Mouse (Mus musculus): ENCODE results near the gene Cnn3. TPM values are rescaled to one million over a fixed set of nuclear protein-coding genes. Genes with fewer than 3 reads are reported as not detected.

Cnn3 gene
- polyA plus RNA-seq, 1 experiment from 2014 or later: 342 TPM

- Histone ChIP-seq H3K9ac (replicated peaks; ENCODE audit: low read depth) (no peak overlapping the region), H3K27ac (ENCODE audit: low read length) (no peak overlapping the region), H3K9me3 (ENCODE audit: low read length) (no peaks in the 10 kb centered on the region), H3K36me3 (ENCODE audit: insufficient read depth, low read length) (no peaks in the 10 kb centered on the region; the same call in 1 of the 2 replicates), H3K27me3 (replicated peaks; ENCODE audit: insufficient read depth, low read length) (no peaks in the 10 kb centered on the region), H3K4me1 (ENCODE audit: insufficient read depth, low read depth, low read length) (no peaks in the 10 kb centered on the region; the same call in 1 of the 2 replicates), H3K4me2 (replicated peaks; ENCODE audit: low read depth, low read length) (peak overlapping the region; percentile 40), H3K4me3 (ENCODE audit: low read depth, low read length) (peak overlapping the region; percentile 15; the same call in 1 of the 2 replicates)
- DNase-seq (ENCODE audit: low spot score): no peak
- TF ChIP-seq CTCF (IDR thresholded peaks at IDR 0.05) (no peak), EP300 (IDR thresholded peaks at IDR 0.05) (no peak)
- 40% methylated on average over 11 of the region's 11 CpGs for WGBS
- no peak for ATAC-seq
These were observed 21.8 kb downstream of the Cnn3 start for GRCm38 (mm10) chr3:121448029-121448468.

DNA sequence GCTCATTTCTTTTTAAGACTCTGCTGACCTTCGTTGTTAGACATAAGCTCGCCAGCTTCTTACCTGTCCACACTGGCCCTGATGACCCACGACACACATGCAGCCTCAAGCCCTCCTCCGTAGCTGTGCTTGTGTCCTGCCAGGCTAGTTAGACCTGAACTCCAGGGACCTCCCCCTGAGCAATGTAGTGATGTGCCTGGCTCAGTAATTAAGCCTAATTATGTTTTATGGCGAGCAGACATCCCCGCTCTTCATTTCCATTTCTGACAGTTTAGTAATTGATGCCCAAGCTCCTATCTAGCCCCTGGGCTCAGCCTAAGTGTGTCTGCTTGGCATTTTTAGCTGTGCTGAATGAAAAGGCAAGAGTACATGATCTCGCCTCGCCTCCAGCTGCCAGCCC is 22.3 kb downstream of the Cnn3 start:
- no peak for ATAC-seq
- no peak overlapping the region for H3K9ac ChIP-seq (replicated peaks; ENCODE audit: low read depth)
- no peak overlapping the region for H3K4me3 ChIP-seq (ENCODE audit: low read depth, low read length)
- H3K27ac ChIP-seq (ENCODE audit: low read length): 0 out of 2 replicates have a peak overlapping the region, but pooled peaks have one; percentile 26
- H3K27me3 ChIP-seq (replicated peaks; ENCODE audit: insufficient read depth, low read length): no peaks in the 10 kb centered on the region
- H3K9me3 ChIP-seq (ENCODE audit: low read length): no peaks in the 10 kb centered on the region
- H3K4me2 ChIP-seq (replicated peaks; ENCODE audit: low read depth, low read length): peak overlapping the region; percentile 40
- no peak for DNase-seq (ENCODE audit: low spot score)
- no peaks in the 10 kb centered on the region; the same call in 1 of the 2 replicates for H3K36me3 ChIP-seq (ENCODE audit: insufficient read depth, low read length)
- no peaks in the 10 kb centered on the region; the same call in 1 of the 2 replicates for H3K4me1 ChIP-seq (ENCODE audit: insufficient read depth, low read depth, low read length)
- TF ChIP-seq EP300 (IDR thresholded peaks at IDR 0.05) (no peak), CTCF (IDR thresholded peaks at IDR 0.05) (no peak)
- whole genome bisulfite sequencing: 83% methylated on average over 8 of the region's 8 CpGs

DNA sequence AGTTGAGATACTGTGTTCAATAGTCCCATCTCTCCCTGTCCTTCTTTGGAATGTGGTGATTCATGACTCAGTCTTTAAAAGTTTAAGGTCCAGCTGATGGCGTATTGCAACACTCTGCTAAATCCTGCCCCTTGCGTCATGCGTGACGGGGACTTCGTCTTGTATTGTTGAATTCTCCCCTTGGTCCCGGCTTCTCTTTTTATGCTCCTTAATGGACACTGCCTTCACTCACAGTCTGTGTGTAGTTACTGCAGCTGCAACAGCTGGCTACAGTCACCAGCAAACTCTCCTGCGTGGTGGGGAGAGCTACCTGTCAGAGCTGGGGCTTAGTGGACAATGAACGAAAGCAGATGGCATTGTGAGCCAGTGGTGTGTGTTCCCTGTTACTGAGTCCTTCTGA is 23.2 kb downstream of the Cnn3 start:
- peak; percentile 86 for ATAC-seq
- 66% methylated on average over 8 of the region's 8 CpGs for WGBS
- TF ChIP-seq EP300 (IDR thresholded peaks at IDR 0.05) (no peak; the same call in none of the 2 replicates), CTCF (IDR thresholded peaks at IDR 0.05) (no peak)
- no peaks in the 10 kb centered on the region for H3K9me3 ChIP-seq (ENCODE audit: low read length)
- no peak overlapping the region for H3K4me3 ChIP-seq (ENCODE audit: low read depth, low read length)
- no peaks in the 10 kb centered on the region; the same call in 1 of the 2 replicates for H3K36me3 ChIP-seq (ENCODE audit: insufficient read depth, low read length)
- peak; percentile 86 for DNase-seq (ENCODE audit: low spot score)
- H3K27ac ChIP-seq (ENCODE audit: low read length): peak overlapping the region; percentile 20; the same call in 1 of the 2 replicates
- no peak overlapping the region for H3K4me2 ChIP-seq (replicated peaks; ENCODE audit: low read depth, low read length)
- no peaks in the 10 kb centered on the region for H3K27me3 ChIP-seq (replicated peaks; ENCODE audit: insufficient read depth, low read length)
- no peak overlapping the region for H3K9ac ChIP-seq (replicated peaks; ENCODE audit: low read depth)
- H3K4me1 ChIP-seq (ENCODE audit: insufficient read depth, low read depth, low read length): no peaks in the 10 kb centered on the region; the same call in 1 of the 2 replicates

DNA sequence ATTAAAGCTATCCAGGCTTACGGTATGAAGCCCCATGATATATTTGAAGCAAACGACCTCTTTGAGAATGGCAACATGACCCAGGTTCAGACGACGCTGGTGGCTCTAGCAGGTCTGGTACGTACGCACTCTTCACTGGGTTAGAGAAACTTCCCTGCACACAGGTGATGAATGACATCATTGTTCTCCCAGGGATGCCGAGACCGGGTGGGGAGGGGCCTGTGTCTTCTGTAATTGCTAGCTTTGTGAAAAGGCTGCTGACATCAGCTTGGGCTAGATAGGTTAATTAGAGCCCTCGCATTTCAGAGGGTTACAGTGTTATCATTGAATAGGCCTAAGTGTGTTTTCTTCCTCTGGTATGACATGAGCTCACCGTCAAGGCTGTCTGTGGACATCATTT is 25.1 kb downstream of the Cnn3 start:
- 65% methylated on average over 10 of the region's 10 CpGs for WGBS
- Histone ChIP-seq H3K4me1 (ENCODE audit: insufficient read depth, low read depth, low read length) (no peaks in the 10 kb centered on the region; the same call in 1 of the 2 replicates), H3K4me3 (ENCODE audit: low read depth, low read length) (no peak overlapping the region), H3K4me2 (replicated peaks; ENCODE audit: low read depth, low read length) (no peak overlapping the region), H3K9ac (replicated peaks; ENCODE audit: low read depth) (no peak overlapping the region), H3K9me3 (ENCODE audit: low read length) (no peaks in the 10 kb centered on the region), H3K27me3 (replicated peaks; ENCODE audit: insufficient read depth, low read length) (no peaks in the 10 kb centered on the region), H3K27ac (ENCODE audit: low read length) (no peak overlapping the region), H3K36me3 (ENCODE audit: insufficient read depth, low read length) (peaks cover 4% of the 10 kb centered on the region; the same call in 1 of the 2 replicates)
- ATAC-seq: no peak
- DNase-seq (ENCODE audit: low spot score): no peak
- TF ChIP-seq CTCF (IDR thresholded peaks at IDR 0.05): no peak
- TF ChIP-seq EP300 (IDR thresholded peaks at IDR 0.05): no peak

GRCm38 (mm10) chr3:121458545-121459492 is 32.5 kb downstream of the Cnn3 start:
- Histone ChIP-seq H3K4me1 (ENCODE audit: insufficient read depth, low read depth, low read length) (no peaks in the 10 kb centered on the region), H3K9me3 (ENCODE audit: low read length) (no peaks in the 10 kb centered on the region), H3K4me2 (replicated peaks; ENCODE audit: low read depth, low read length) (no peak overlapping the region), H3K27me3 (replicated peaks; ENCODE audit: insufficient read depth, low read length) (no peaks in the 10 kb centered on the region), H3K4me3 (ENCODE audit: low read depth, low read length) (no peak overlapping the region), H3K9ac (replicated peaks; ENCODE audit: low read depth) (no peak overlapping the region), H3K27ac (ENCODE audit: low read length) (no peak overlapping the region), H3K36me3 (ENCODE audit: insufficient read depth, low read length) (0 out of 2 replicates have a peak, but pooled peaks cover 10% of the 10 kb centered on the region)
- DNase-seq (ENCODE audit: low spot score): peak; percentile 70
- ATAC-seq: peak; percentile 58
- TF ChIP-seq EP300 (IDR thresholded peaks at IDR 0.05) (no peak), CTCF (IDR thresholded peaks at IDR 0.05) (no peak)
- 48% methylated on average over 14 of the region's 14 CpGs for WGBS

GRCm38 (mm10) chr3:121460473-121461193 is 34.3 kb downstream of the Cnn3 start:
- 59% methylated on average over 16 of the region's 16 CpGs for WGBS
- no peak overlapping the region for H3K4me3 ChIP-seq (ENCODE audit: low read depth, low read length)
- no peak overlapping the region for H3K27ac ChIP-seq (ENCODE audit: low read length)
- 0 out of 2 replicates have a peak, but pooled peaks cover 7% of the 10 kb centered on the region for H3K36me3 ChIP-seq (ENCODE audit: insufficient read depth, low read length)
- no peak for TF ChIP-seq CTCF (IDR thresholded peaks at IDR 0.05)
- no peak for TF ChIP-seq EP300 (IDR thresholded peaks at IDR 0.05)
- no peaks in the 10 kb centered on the region for H3K4me1 ChIP-seq (ENCODE audit: insufficient read depth, low read depth, low read length)
- H3K27me3 ChIP-seq (replicated peaks; ENCODE audit: insufficient read depth, low read length): no peaks in the 10 kb centered on the region
- no peak overlapping the region for H3K9ac ChIP-seq (replicated peaks; ENCODE audit: low read depth)
- no peaks in the 10 kb centered on the region for H3K9me3 ChIP-seq (ENCODE audit: low read length)
- peak; percentile 29 for ATAC-seq
- DNase-seq (ENCODE audit: low spot score): no peak
- no peak overlapping the region for H3K4me2 ChIP-seq (replicated peaks; ENCODE audit: low read depth, low read length)
